Mouse (Mus musculus) neutrophil, adult 5-6 weeks (primary cell): ENCODE results near the gene Tmem168. TPM values are rescaled to one million over a fixed set of nuclear protein-coding genes. Genes with fewer than 3 reads are reported as not detected.

ENCODE experiments used
- ATAC-seq: fragments of 151-379, 151-347 bp; 2 replicates; pipeline ENCODE4 v1.8.0; 2017; ENCODE audit warnings: mild to moderate bottlenecking, moderate TSS enrichment; ENCODE audit not compliant: insufficient number of reproducible peaks, poor library complexity, low FRiP score, severe bottlenecking; ENCODE audit errors: extremely low read depth
- total RNA-seq: library from RNA; stranded (forward); fragments of 200-1000 nt; gene quantifications from 2 replicates; pipeline ENCODE4 v1.2.3, GENCODE M21; 2017

The Tmem168 gene
- total RNA-seq, 1 experiment from 2014 or later = 55.0 TPM

DNA sequence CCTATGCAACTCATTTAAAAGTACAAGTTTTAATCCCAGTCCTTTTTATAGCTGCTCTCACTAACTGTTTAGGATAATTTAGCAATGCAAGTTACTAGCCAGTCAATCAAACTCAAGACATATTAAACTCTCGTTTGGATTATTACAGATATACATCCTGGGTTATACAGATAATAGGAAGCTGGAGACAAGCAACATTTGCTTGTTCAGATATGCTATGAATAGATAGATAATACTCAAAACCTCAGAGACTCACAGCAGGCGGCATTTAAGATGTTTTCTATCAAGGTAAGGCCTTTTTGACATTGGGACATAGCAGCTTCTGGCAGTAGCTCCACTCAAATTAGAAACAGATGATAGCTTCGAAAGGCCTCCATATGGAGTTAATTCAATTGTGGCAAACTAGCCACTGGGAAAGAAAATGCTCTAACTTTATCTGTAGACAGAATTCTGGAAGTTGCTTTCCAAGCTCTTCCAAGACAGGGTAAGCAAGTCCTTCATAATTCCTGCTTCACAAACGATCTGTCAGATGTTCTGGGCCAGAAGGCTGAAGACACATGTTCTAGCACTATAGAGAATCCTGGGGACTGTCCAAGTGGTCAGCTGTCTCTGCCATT, 15.1 kb downstream of the Tmem168 start:
- ATAC-seq = no peak

DNA sequence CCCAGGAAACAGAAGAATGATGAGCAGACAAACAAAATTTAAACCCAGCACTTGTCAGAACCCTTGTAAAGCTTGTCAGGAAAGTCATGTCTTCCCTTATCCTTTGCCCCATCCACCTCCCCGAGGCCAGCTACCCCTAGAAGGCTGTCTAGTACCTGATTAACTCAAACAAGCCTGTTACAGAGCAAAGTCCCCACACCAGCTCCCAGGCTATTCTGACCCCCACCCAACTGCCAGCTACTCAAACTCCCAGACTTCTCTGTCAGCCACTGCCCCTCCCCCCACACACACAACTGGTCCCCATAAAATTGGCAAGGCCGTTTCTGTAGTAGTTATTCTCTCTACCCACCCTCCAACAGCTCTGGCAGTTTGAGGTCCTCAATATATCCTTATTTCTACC, 21.3 kb downstream of the Tmem168 start:
- ATAC-seq = no peak

DNA sequence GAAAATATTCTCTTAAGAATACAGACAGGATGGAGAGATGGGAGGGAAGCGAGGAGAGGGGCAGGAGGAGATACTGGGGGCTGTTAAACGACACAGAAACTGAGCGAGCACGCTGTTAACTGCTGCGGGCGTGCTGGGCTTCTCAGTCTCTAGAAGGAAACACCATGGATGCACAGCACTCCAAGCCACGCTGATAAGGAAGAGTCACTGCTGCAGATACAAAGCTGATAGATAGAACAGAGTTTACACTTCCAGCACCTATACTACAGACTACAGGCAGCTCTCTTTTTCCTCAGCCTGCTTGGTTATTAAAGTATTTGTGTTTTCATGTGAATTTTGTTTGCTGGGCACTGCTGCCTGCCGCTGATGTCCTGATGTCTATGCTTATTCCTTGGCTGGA, 21.7 kb downstream of the Tmem168 start:
- no peak for ATAC-seq

DNA sequence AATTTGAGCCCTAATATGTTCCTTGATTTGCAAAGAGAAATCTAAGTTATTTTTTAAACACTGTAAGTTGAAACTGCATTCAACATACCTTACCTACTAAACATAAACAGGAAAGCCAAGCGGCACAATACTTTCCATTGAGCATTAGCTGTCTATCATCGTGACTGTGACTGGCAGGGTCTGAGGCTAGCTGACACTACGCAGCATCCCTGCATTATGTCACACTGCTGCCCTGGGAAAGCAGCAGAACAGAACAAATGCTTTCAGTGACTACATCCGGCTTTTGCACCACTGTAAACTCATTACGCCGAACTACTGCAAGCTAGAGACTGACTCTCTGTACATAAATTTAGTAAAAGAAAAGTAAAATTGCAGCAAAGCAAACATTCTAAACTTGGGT, 23.1 kb downstream of the Tmem168 start:
- no peak for ATAC-seq

DNA sequence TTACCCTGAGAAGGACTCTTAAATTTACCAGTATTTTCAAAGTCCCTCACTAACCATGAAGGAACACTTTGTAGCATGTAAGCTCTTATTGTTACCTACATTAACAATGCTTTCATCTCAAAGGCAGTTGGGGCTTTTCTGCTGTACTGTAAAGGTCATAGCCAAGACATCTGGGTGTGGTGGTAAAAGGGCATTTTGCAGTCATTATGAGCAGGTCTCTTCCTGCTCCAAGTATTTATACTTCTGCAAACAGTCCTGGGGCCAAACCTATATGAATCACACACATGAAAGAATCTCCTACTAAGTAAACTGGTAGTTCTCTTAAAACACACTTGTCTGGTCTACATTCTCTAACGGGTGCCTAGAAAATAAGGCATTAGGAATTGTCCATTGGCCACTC, 25.8 kb downstream of the Tmem168 start:
- ATAC-seq = no peak

DNA sequence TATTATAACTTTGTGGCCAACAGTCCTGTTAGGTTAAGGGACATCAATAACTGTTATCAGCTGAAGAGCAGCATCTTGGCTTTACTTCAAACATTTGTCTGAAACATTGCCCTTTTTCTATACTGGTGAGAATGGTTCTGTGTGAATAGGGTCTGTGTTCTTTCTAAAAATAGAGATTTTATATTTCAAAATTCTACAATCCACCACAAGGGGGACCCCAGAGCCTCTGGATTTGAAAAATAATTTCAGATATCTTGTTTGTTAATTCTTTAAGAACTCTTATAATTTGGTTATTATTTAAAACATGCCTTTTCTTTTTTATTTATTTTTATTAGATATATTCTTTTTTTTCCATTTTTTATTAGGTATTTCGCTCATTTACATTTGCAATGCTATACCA, 42.2 kb downstream of the Tmem168 start:
- no peak for ATAC-seq

DNA sequence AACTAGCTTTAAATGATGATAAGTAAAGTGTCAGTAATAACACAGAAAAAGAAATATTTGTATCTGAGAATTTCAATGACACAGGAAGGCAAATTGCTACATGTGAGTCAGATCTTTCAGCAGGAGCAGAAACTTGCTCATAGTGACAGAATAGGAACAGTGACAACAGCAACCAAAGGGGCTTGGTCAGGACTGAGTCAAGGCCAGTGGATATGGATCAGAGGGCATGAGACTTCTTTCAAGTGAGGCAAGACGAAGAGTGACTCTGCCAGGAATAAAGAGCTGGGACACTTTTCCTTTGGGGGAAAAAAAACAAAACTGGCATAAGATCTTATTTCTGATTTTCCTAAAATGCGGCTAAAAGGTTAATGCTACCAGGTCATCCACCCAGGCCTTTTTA, 52.6 kb downstream of the Tmem168 start:
- ATAC-seq = no peak

DNA sequence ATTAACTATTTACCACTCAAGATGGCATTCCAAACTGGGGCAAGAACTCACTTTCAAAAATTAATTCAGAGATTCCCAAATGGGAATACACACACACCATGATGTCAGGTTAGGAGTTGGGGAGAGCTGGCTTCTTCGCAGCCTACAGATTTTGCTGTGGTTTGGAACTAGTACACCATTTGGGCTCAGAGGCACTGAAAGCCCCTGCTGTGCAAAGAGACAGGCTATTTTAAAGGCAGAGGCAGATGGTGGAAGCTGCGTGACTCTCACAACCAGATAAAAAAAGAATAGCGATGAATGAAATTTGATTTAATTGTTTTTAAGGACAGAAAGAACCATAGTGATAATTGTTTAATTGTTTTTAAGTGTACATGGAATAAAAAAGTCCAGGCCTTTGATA, 66.1 kb downstream of the Tmem168 start:
- no peak for ATAC-seq

DNA sequence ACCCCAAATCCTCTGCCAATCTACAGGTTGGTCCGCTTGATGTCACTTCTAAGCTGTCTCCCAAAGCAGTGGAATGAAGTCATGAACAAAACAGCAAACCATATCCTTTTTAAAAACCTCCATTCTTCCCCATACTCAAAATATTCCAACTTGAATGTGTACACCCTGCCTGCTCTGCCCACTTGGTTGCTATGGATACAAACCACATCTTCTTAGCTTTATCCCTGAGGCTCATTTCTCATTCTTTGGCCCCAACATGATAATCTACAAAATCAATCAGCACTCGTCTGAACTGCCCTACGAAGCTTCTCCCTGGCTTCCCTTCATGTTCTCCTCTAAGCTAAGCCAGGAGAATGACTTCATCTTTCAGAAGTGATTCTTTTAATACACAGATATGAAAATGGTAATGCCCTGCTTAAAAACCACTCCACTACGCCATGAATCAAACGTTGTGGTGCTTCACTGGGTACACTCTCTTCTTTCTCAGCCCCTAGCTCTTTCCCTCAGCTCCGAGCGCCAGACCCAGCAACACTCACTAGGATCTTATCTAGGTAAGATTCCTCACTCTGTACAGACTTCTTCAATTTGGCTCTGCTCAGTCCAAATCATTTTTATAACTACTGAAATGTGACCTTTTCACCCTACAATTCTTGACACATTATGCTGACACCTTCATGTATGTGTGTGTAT, 70.5 kb downstream of the Tmem168 start:
- ATAC-seq = no peak

Other genes with a start within 250 kb of the Tmem168 start
- gene Bmt2, start 69.9 kb upstream of the Tmem168 start, total RNA-seq = 38.1 and 42.7 TPM in 2 replicates
- not detected in 2 replicates for gene Gpr85, start 231.8 kb upstream of the Tmem168 start, total RNA-seq